Mouse (Mus musculus) granulocyte monocyte progenitor cell, adult 5-6 weeks (primary cell): Measurements from ENCODE around the gene Bmp2k. TPM values are rescaled to one million over a fixed set of nuclear protein-coding genes. Genes with fewer than 3 reads are reported as not detected.

ENCODE experiments used
- ATAC-seq: replicated peaks from 2 replicates; pipeline ENCODE4 v1.8.0; 2016; ENCODE audit warnings: mild to moderate bottlenecking, moderate TSS enrichment, inconsistent platforms; ENCODE audit not compliant: poor library complexity, severe bottlenecking
- total RNA-seq, 2 experiments: library from RNA; stranded (forward) in 1 of 2; stranded (reverse) in 1 of 2; fragments of 200-712, 200-1000 nt in 1 of 2; fragments of >200 nt in 1 of 2; fragmentation: Nextera tagmentation in 1 of 2; gene quantifications; 2 replicates each; pipeline ENCODE4 v1.2.3; 2014 to 2017

Gene Bmp2k
- total RNA-seq, 2 experiments from 2014 or later: 16.2 to 23.5 TPM

DNA sequence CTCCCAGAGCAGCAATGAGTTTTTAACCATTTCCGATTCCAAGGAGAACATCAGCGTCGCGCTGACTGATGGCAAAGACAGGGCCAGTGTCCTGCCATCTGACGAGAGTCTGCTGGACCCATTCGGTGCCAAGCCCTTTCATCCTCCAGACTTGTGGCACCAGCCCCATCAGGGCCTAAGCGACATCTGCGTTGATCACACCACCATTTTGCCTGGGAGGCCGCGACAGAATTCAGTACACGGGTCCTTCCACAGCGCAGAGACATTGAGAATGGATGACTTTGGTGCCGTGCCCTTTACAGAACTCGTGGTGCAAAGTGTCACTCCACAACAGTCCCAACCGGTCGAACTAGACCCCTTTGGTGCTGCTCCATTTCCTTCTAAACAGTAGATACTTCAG lies 90.3 kb downstream of the Bmp2k start:
- ATAC-seq: no peak

GRCm38 (mm10) chr5:97088231-97088630 lies 90.7 kb downstream of the Bmp2k start:
- ATAC-seq: no peak

GRCm38 (mm10) chr5:97089426-97089825 lies 91.9 kb downstream of the Bmp2k start:
- ATAC-seq: no peak

GRCm38 (mm10) chr5:97090034-97090784 lies 92.7 kb downstream of the Bmp2k start:
- ATAC-seq: no peak

DNA sequence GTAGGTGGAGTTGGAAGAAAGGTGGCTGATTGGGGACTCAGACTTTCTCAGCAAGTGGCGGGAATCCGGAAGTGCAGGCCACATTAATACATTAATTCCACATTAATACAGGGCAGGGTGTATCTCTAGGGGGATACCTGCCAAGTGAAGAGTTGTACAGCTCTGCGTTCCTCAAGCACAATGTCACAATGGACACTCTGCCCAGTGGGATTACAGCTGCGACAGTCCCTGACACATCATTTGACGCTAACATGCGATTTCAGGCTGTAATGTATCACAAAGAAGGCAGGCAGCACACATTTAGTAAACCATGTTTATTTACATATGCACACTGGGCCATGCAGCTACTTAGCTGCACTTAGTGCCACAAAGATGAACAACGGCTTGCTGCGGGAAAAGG lies 95.5 kb downstream of the Bmp2k start:
- no peak for ATAC-seq

- ATAC-seq: no peak
Measured at GRCm38 (mm10) chr5:97095335-97095734, 97.8 kb downstream of the Bmp2k start.

GRCm38 (mm10) chr5:97097631-97098041 lies 100.1 kb downstream of the Bmp2k start:
- no peak for ATAC-seq

DNA sequence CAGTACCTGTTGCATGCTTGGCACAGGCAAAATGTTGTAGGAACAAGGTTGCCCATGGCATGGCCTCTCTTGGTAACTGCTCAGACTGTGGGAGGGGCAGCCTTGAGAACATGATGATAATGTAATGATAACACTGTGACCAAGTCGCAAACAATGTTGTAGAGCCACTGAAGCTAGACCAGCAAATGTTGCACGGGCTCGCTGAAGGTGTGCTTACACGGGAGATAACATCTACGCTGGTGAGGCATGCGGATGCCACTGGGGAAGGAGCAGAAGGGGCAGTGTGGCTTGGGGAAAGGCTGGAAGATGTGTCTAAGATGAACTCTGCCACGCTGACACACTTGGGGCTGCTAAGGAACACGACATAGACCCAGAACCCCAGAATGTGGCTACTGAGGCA lies 102.5 kb downstream of the Bmp2k start:
- no peak for ATAC-seq

DNA sequence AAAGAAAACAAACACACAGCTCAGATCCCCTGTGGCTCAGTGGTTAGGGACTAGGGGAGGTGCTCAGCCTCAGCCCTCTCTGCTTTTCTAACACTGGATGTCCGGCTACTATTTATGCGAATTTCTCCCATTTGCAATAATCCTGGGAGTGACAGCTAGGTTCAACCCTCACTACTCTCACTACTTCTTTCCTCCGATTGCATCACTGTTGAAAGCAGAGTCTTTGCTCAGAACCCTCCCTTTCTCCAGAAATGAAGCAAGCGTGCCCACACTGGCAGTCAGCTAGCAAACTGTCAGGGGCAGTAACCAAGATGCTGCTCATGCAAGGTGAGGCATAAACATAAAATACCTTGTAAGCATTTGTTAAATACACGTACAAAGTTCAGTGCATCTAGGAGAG lies 110.8 kb downstream of the Bmp2k start:
- ATAC-seq: peak; percentile 67

- ATAC-seq: no peak
Measured at GRCm38 (mm10) chr5:97110133-97110532, 112.6 kb downstream of the Bmp2k start.

DNA sequence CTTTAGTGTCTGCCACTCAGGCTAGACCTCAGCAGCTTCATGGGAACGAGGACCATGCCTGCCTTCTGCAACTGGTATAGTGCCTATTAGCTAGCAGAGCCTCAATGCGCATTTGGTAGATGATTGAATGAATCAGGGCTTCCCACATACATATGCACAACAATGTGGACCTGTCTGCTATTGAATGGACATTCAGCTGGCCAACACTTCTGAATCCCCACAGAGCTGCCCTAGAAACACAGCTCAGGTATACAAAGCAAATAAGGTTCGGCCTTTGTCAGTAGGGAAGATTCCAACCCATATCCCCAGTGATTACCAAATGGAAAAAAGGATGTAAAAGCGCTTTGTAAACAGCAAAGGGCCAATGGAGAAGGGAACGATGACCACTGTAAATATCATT lies 113.2 kb downstream of the Bmp2k start:
- no peak for ATAC-seq

DNA sequence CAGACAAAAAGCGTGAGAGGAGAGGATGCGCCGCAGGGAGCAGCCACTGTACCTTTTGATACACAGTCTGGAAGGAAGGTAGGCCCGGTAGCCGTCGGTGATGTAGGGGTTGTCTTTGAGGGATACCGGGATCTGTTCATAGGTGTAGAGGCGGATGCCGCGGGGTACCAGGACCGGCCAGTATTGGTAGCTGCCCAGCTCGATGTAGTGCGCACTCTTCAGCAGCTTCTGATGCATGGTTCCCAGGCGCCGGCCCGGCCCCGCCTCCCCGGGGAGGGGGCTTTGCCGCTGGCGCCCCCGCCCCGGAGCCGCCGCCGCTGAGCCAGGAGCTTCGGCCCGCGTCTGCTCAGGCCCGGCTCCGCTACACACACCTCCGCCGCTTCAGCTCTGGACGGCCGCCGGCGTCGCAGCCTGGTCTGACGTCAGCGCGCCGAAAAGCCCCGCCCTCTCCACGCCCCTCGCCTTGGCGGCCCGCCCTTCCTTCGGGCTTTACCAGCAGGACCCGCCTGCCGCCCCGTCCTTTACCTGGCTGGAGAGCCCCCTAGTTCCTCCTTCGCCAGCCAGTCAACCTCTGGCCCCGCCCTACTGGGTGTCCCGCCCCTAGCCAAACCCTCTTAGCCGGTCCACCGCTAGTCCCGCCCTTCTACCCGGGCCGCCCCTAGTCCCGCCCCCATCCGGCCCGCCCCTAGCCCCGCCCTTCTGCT lies 113.9 kb downstream of the Bmp2k start, which contains the start of gene Paqr3:
Gene Paqr3 (minus strand): TSS at position 390 of the 704 bp plus-strand sequence.
- peak; percentile 95 for ATAC-seq

DNA sequence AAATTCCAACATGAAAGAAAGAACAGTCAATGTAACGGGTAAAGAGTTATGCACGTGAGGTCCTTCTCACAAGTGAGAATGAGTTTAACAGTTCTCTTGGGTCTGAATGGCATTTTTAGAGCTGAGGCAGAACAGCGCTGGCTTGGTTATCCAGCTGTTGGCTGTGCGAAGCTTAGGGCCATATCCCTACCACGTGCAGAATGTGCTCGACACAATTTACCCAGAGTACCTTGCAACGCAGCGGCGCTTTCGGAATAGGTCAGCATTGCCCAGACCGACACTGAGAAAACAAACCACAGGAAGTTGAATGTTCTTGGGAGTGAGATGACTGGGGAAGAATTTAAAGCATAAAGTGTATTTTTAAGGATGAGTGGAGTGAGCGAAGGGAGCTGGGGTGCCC lies 127.5 kb downstream of the Bmp2k start:
- no peak for ATAC-seq

GRCm38 (mm10) chr5:97125459-97125970 lies 128.0 kb downstream of the Bmp2k start:
- ATAC-seq: no peak

GRCm38 (mm10) chr5:97126005-97126404 lies 128.5 kb downstream of the Bmp2k start:
- peak; percentile 91 for ATAC-seq

- ATAC-seq: no peak
Measured at GRCm38 (mm10) chr5:97127284-97127683, 129.8 kb downstream of the Bmp2k start.

GRCm38 (mm10) chr5:97128242-97129226 lies 131.0 kb downstream of the Bmp2k start:
- ATAC-seq: peak; percentile 88

GRCm38 (mm10) chr5:97129589-97129988 lies 132.1 kb downstream of the Bmp2k start:
- no peak for ATAC-seq

DNA sequence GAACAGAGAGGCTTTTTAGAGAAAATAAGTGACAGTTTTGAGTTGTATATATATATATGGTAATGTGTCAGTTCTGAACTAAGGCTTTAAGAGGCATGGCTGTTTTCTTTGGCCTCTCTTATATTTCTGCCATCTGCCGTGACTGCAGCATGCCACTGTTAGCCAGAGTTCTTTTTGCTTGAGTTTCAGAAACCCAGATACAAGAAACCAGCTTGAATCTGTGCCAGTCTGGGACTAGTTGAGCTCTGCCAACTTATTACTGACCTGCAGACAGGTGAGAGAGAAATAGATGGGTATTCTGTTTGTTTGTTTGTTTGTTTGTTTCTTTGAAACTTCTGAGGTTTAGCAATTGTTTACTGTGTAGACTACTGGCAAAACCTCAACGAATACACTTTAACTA lies 137.8 kb downstream of the Bmp2k start:
- ATAC-seq: no peak
